Comparison of ENCODE assay signal across 17 mouse cellular contexts in the genomic region with DNA sequence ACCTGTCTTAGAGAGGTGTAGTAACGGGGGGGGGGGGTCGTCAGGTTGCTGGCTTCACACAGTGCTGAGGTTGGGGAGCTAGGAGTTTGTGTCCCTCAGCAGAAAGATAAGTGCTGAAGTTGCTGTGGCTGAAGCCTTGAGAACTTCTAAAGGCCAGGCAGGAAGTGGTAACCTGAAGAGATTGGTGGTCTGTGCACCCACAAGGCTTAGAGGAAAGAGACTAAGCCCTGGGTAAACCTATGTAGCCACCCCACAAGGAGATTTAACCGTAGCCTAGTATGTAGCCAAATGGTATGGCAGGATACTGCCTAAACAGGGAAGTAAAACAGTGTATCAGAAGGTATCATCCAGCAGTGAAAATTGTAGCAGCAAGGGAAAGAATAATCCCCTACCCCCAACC. TPM values are rescaled to one million over a fixed set of nuclear protein-coding genes. Genes with fewer than 3 reads are reported as not detected.
DNase-seq lines count a peak whose midpoint lies in the region; ATAC-seq lines count a peak whose summit lies in the region.
"Had no signal": no experiment of that assay in that cellular context is flagged by ENCODE, and none has a peak within 500 bp of the region (broad histone marks: within the 10 kb centered on the region; RNA-seq: fewer than 3 reads in every experiment).

No protein-coding gene starts in this region.

- DNase-seq in heart, adult 8-10 months (ENCODE audit: low spot score): no peak
- DNase-seq in thymus, postnatal 14 days: peak; percentile 31
- no peak for DNase-seq in thymus, postnatal 36 days
- no peak for DNase-seq in adipocyte (ENCODE audit: low spot score)
- no peak for DNase-seq in kidney, adult 8-10 months
- DNase-seq in neural tube, embryonic 10.5 days (ENCODE audit: extremely low spot score, low spot score): no peak
- DNase-seq: cerebellum, adult 11-12 months; heart, postnatal 14 days; kidney, postnatal 10 days; lung, postnatal 10 days had no signal

- no peaks in the 10 kb centered on the region for H3K36me3 ChIP-seq in heart, embryonic 11.5 days (ENCODE audit: control insufficient read depth, insufficient read depth, low read length)
- H3K36me3 ChIP-seq: G1E; midbrain, embryonic 15.5 days had no signal

- no peaks in the 10 kb centered on the region for H3K9me3 ChIP-seq in heart, embryonic 11.5 days (replicated peaks; ENCODE audit: control insufficient read depth, low read length)
- H3K9me3 ChIP-seq: embryonic facial prominence, embryonic 15.5 days; forebrain, embryonic 13.5 days; midbrain, embryonic 15.5 days; neural tube, embryonic 13.5 days had no signal

- no peak overlapping the region for H3K9ac ChIP-seq in heart, embryonic 11.5 days (ENCODE audit: low read depth, low read length)
- H3K9ac ChIP-seq: embryonic facial prominence, embryonic 15.5 days; forebrain, embryonic 13.5 days; midbrain, embryonic 15.5 days; neural tube, embryonic 13.5 days had no signal

- peaks cover 54% of the 10 kb centered on the region for H3K4me1 ChIP-seq in heart, embryonic 11.5 days (ENCODE audit: control insufficient read depth, insufficient read depth, low read length)
- H3K4me1 ChIP-seq: midbrain, embryonic 15.5 days had no signal

- 0 out of 2 replicates have a peak overlapping the region, but pooled peaks have one; percentile 97 for H3K27ac ChIP-seq in heart, embryonic 11.5 days (ENCODE audit: low read depth, low read length)
- H3K27ac ChIP-seq: embryonic facial prominence, embryonic 15.5 days; forebrain, embryonic 13.5 days; midbrain, embryonic 15.5 days; neural tube, embryonic 13.5 days had no signal

- H3K4me2 ChIP-seq in heart, embryonic 11.5 days: no peak overlapping the region
- H3K4me2 ChIP-seq: embryonic facial prominence, embryonic 15.5 days; forebrain, embryonic 13.5 days; midbrain, embryonic 15.5 days; neural tube, embryonic 13.5 days had no signal

- WGBS in heart, embryonic 11.5 days (ENCODE audit: insufficient replicate concordance): 68% methylated on average over 3 of the region's 3 CpGs

- no peaks in the 10 kb centered on the region for H3K27me3 ChIP-seq in heart, embryonic 11.5 days (ENCODE audit: control insufficient read depth, insufficient read depth, low read length)
- H3K27me3 ChIP-seq: embryonic facial prominence, embryonic 15.5 days; forebrain, embryonic 13.5 days; midbrain, embryonic 15.5 days; neural tube, embryonic 13.5 days had no signal

- ATAC-seq in heart, embryonic 11.5 days (replicated peaks; ENCODE audit: insufficient number of reproducible peaks, low FRiP score, low TSS enrichment): no peak
- peak; percentile 38; the same call in 1 of the 2 replicates for ATAC-seq in megakaryocyte, adult 5-6 weeks (ENCODE audit: poor library complexity, severe bottlenecking)
- ATAC-seq: forebrain, embryonic 13.5 days; midbrain, embryonic 15.5 days had no signal

- no peak overlapping the region for H3K4me3 ChIP-seq in heart, embryonic 11.5 days (ENCODE audit: low read depth, low read length)
- H3K4me3 ChIP-seq: embryonic facial prominence, embryonic 15.5 days; forebrain, embryonic 13.5 days; midbrain, embryonic 15.5 days; neural tube, embryonic 13.5 days had no signal

RNA-seq across cellular contexts. Expression of a gene that starts 14.4 kb away (rescaled TPM):
- 21.5 and 24.2 TPM in 2 replicates for polyA plus RNA-seq in heart, embryonic 11.5 days (2014; fragmentation: Nextera tagmentation; extraction: Ambion mirVana)
- 10 to 100 TPM; 19.1 to 26.8 (median 22.6) TPM for total RNA-seq in heart, adult 8-10 months (2022)
- total RNA-seq in megakaryocyte, adult 5-6 weeks (2015): 18.4 and 20.9 TPM in 2 replicates
- 38.3 and 40.7 TPM in 2 replicates for total RNA-seq in megakaryocyte, adult 5-6 weeks (2017)

RNA-seq across cellular contexts. Expression of a gene that starts 43.2 kb away (rescaled TPM):
- polyA plus RNA-seq in heart, embryonic 11.5 days (2014; fragmentation: Nextera tagmentation; extraction: Ambion mirVana): 20.6 and 26.1 TPM in 2 replicates
- 10 to 100 TPM in 3 of 4 experiments, 1 to 10 TPM in 1; 8.5 to 10.8 (median 10.5) TPM for total RNA-seq in heart, adult 8-10 months (2022)
- 0.09 and 0.30 TPM in 2 replicates for total RNA-seq in megakaryocyte, adult 5-6 weeks (2015)
- total RNA-seq in megakaryocyte, adult 5-6 weeks (2017): 0.48 and 1.3 TPM in 2 replicates

Comparison
In these comparisons a context has a peak if more than half of its experiments do, and no peak if none do; other contexts are left out.
1. RNA of a gene that starts 43.2 kb away (total RNA-seq): 8.5 to 10.8 TPM in heart, adult 8-10 months; 0.09 to 1.3 TPM in megakaryocyte, adult 5-6 weeks; every median in the first group is over 4 times any median in the second.